Mouse (Mus musculus) cerebellum, postnatal 10 days (tissue): ENCODE measurements at regions not wholly inside any gene's neighbourhood (a gene's known extent, or its start where the extent isn't known, plus 50 kb on each side); places are given as distances from the start of the nearest gene placed in this dataset.

ENCODE experiments used
- DNase-seq, 2 experiments: peaks; one replicate each; pipeline ENCODE4 v3.0.0; 2021; ENCODE audit warnings: mixed read lengths in 2 of 2

DNA sequence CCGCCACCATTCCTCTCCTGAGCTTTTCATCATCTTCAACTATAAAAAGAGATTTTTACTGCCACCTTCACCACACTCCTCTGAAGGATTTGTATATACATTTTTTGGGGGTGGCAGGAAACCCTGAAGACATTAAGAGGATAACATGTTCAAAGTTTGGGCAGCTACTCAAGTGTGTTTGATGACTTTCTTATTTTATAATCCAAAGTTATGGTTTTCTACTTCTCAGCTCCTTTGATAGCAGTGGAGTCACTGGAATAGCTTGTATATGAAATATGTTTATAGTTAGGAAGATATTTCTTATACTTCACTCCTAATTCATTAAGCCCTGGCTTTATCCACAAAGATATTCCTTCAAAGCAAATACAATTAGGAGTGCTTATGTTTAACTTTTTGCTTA lies 229.5 kb upstream of the Lcorl start:
- DNase-seq: no peak

DNA sequence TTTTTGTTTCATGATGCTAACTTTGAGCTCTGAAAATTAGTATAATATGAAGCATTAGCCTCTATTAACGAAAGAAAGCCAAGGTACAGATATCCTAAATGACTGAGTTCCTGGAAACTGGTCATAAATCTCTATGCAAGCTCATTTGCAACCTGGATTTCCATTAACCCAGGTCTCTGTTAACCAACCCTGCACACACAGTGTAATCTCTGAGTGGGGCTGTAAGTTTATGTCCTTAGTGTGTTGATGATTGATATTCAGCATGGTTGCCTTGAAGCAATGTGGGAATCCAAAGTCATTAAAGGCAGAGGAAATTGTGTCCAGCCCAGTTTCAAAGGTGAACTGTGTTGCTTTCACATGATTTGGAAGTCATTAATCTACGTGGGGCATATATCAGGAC lies 225.9 kb upstream of the Lcorl start:
- DNase-seq: no peak

DNA sequence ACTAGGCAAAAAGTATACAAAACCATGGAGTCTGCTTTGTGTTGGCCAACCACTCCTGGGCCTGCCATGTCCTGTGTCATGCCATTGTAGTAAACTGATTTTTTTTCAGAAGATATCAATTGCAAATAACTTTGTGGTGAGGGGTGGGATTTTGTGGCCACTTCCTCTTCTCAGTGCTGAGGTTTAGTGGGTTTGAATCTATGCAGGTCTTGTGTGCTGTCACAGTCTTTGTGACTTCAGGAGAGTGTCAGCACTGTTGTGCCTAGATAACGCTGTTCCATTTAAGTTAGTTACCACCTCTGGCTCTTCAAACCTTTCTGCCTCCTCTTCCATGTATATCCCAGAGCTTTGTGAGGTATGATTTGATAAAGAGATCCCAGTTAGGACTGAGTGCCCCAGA lies 216.3 kb upstream of the Lcorl start:
- no peak for DNase-seq

DNA sequence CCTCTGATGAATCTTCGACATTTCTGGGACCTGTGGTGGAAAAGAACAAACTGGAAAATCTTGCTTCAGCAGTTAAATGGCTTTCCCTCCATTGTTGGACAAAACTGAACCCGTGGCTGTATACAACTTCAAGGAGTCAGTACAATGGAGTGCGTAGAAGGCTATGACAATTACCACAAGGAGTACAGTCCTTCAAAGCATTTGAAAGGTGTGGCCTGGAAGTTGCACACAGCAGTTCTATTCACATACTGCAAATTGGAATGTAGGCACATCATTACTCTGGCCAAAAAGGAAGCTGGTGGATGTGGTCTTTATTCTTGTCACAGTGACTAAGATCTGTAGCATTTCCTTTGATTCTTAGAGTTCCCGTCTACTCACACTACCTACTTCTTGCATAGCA lies 215.7 kb upstream of the Lcorl start:
- DNase-seq: no peak

DNA sequence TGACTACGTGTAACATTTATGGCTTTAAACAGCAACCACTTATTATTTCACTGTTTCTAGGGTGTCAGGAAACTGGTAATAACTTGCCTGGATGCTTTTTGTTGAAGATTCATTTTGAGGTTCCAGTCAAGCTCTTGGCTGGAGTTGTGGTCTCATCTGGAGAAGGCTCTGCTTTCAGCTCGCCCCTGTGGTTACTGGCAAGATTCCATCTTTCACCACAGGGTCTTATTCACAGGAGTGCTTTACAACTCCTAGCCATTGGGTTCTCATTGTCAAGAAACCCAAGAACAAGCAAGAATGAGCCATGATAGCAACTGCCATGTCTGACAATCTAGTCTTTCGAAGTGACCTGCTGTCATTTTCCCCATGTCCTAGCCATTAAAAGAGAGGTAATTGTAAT lies 202.5 kb upstream of the Lcorl start:
- DNase-seq: peak; percentile 16 to 18

DNA sequence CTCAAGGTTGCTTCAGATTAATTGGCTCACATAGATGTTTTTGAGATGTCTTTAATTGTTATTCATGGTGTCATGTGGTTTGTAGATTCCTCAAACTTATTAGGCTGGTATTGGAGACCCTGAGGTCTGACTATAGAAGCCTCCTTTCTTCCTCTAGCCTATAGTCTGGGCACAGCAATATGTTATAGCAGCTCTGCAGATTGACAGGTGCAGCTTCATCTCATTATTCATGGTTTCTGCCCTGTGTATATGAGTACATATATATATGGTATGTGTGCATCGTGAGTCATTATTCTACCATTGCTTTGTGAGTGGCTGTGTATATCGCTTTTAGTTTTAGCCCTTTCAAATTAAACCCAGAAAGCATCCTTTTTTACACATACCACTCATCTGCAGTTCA lies 197.4 kb upstream of the Lcorl start:
- no peak for DNase-seq

DNA sequence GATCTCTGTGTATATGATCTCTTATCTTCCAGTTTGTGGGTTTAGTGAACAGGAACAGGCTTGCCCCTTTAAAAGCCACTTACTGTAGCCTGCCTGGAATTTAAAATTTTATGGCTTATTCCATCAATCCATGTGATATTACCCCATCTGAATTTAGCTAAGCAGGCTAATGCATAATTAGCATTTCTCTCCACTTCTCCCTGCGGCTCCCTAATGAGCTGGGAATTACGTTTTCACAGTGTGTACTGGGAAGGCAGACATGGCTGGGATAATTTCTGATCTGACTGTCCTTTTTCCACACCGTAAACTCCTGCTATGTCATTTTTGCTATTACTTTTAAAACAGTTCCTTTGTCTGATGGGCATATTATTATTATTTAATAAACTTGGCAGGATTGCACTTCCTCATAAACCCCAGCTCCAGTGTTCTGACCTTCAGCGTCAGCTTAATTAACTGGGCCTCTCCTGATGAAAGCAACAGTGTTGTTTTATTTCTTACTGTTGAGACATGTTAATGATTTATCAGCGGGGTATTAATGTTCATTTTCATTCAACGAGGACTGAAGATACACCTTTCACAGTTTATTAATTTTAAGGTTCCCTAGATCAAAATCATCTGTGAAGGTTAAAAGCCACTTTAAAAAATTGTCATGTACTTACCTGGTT lies 185.4 kb upstream of the Lcorl start:
- no peak for DNase-seq

DNA sequence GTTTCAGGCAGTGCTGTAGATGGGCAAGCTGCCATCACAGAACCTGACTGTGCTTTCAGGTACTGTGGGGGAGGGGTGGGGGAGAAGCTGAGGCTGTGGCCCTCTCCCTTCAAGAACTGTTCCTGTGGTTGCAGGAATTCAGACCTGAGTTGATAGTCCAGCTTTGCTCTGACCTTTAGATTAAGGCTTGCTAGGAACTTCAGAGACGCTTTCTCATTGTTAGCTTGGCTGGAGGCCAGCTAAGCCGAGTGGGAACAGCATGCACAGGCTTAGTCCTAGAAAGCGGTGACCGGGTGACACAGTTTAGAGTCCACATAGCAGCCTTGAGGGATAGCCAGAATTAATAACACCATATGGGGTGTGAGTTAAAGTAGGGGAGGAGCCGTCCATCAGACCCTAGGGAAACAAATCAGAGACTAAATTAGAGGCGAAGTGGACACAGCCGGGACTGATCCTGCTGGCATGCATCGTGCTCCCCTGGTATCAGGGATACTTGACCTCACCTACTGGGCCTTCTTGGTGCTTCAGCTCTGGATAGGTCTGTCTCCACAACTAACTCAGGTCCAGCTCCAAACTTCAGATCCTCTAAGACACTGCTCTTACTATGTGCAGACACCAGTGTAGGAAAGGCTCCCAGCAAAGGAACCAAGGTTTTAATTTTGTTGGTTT lies 175.7 kb upstream of the Lcorl start:
- peak; percentile 77 to 78 for DNase-seq

DNA sequence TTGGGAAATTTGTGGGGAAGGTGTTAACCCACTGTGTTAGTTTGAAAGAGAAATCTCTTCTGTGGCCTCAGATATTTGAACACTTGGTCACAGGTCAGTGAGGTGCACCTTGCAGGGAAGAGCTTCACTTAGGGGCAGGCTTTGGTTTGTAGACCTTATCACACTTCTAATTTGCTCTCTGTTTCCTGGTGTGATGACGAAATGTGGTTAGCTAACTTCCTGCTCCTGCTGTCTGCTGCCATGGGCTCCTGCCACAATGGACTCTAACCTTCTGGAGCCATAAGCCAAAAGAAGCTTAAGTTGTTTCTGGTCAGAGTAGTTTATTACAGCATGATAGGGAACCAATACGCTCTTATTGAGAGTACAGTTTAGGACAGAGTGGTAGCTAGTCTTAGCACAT lies 174.8 kb upstream of the Lcorl start:
- DNase-seq: no peak

DNA sequence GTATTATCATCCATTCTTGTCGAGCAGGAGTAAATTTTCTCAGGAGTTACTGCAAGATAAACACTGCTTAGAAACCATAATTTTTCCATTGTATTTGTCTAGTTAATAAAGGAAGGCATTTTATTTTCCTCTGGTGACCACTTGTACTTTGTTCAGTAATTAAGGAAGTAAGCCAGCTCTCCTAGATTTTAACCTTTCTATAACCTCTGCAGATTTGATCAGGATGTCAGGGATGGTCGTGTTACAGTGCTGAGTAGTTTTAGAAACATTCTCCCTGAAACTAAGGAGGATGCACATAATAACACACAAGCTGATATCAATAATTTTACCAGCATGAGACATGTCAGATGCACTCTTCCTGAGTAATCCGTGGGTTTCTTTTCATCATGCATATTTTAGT lies 166.7 kb upstream of the Lcorl start:
- DNase-seq: no peak

DNA sequence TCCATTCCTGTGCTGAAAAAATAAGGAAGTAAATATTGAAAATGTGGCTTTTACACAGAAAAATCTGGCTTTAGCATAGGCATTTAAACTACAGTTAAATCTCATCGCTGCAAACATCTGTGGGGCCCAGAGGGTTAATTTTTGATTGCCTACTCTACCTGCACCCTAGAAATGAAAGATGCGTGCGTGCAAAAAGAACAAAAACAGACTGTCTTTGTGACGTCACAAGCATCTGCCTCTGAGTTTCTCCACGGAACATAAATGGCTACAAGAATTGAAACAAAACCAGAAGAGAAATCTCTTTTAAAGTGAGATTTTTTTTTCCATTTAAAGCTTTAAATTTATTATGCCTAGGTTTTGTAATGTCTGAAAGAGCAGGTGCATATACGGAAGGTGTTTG lies 166.0 kb upstream of the Lcorl start:
- DNase-seq: no peak

DNA sequence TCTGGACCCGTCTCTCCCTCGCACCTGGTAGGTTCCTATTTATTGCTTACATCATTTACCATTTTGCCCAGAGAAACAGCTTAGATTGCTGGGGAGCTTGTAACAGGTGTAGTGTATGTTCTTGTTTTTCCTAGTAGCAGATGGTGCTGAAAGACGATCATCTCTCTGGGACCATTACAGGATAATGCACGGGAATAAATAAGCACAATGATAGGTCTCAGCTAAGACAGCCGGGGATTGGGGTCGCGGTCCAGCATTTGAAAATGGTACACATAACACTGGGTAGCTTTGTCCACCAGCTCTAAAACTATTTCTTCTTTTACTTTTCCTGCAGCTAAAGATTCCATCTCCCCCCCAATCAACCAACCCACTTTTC lies 164.6 kb upstream of the Lcorl start:
- DNase-seq: no peak

DNA sequence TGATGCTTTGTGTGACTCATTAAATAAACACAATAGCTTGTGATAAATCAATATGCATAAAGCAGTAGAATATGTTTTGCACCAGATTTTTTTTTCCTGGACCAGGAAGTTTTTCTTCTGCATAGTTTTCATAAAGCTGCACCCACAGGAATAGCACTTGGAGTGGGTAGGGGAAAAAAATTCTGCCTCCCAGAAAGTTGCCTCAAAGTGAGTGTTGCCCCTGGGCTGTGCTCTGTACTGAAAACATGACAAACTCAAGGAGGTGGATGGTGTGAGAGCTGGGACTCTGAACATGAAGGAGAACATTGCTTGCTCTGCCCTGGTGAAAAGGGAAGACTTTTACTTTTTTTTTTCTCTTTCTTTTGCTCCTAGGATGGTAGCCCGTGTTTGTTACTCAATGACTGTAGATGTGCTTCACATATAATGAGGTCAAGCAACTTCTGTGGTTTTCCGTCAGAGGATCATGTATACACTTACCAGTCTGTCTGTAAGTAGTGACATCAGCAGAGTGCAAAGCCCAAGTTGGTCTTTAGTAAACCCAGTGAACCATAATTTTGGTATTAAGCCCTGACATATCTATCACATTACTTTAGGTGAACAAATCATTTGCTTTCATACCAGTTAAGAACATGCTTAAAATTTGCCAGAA lies 164.1 kb upstream of the Lcorl start:
- DNase-seq: no peak

DNA sequence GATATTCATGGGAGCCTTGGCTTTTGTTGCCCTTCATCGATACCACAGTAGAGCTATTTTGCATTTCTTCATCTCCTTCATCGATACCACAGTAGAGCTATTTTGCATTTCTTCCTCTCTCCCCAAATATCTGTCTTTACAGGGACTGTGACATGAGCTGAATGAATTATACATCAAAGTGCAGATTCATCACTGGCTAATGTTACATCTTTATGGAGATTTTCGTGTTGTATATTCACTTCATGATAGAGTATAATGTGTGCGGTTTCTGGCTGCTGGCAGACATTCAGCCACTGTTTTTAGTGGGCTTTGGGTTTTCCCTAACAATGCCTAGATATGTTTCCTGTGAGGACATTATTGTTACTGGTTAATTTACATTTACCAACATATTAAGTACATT lies 162.8 kb upstream of the Lcorl start:
- no peak for DNase-seq

DNA sequence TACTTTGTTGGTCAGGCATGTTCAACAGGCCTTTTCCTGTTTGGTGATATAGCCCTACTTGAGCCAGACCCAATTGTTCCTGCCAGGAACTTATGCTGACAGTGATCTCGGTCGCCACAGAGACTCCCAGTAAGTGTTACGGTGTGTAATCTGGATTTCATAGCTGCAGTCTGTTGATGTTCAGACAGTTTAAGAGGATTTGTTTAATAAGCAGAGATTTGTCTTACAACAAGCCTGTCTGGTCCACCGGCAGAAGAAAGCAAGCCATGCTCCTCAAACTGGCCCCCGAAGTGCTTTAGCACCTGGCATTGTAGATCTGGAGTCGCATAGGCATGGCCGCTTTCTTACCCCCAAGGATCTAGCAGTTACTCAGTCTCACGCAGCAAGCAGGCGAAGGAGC lies 150.0 kb upstream of the Lcorl start:
- no peak for DNase-seq

DNA sequence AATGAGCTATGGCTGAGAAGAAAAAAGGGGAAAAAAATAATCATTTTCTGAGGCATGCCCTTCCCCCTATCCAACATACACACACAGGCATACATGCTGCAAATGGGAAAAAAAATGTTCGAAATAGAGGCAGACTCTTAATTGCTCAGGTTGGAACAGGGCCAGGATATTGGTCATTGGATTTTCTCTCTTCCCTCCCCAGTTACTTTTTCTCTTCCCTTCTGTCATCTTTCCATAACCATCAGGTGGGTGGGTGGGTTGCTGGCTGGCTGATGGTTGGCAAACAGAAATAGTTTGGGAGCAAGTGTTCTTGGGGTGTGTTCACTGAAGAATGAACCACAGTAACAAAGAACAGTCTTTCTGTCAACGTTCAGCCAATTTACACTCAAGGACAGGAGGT lies 149.3 kb upstream of the Lcorl start:
- peak in 1 of 2 experiments; percentile 7 for DNase-seq

DNA sequence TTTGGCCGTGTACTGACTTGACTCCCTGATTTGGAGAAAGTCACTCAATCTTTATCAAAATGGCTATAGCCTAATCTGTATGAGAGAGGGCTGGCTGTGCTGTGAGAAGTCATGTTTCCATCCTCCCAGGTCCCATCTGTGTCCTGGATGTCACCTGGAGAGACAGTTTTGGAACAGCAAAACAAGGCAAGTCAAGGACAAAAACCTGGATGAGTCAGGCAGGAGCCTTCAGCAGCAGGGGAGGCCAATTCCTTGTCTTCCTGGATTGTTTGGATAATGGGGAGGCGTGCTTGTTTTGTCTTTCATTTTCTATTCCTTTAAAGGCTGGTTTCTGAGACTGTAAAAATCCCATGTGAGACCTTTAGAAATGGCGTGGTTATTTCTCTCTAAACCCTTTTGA lies 148.8 kb upstream of the Lcorl start:
- DNase-seq: no peak

DNA sequence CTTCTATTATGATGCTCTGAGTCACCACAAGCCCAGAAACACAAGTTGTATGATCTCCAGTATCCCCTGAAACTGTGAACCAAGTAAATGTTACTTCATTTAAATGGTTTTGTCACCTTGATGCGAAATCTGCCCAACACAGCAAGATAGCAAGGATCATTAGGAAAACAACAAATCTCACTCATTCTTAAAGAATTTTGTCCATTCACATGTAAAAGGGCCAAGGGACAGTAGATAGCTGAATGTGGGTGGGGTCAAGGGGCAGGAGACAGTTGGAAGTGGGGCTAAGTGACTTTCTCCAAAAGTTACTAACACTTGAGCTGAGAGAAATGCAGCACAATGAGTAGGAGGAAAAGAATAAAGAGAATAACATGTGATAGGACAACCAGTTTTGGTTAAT lies 148.2 kb upstream of the Lcorl start:
- no peak for DNase-seq

DNA sequence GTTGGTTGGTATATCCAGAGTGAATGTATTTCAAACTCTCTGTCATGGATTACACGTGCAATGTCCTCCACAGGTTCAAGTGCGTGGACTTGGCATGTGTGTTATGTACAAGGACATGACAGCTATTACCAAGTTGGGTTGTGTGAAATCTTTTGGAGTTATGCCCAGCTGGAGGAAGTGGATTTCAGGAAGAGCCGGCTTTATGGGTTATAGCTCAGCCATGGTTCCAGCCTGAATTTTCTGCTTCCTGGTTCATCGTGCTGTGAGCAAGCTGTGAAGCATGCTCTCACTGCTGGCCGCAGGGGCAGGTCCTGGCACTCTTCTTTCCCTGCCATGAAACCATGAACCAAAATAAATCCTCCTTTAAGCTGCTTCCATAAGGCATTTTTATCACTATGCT lies 144.6 kb upstream of the Lcorl start:
- peak; percentile 44 to 62 for DNase-seq

DNA sequence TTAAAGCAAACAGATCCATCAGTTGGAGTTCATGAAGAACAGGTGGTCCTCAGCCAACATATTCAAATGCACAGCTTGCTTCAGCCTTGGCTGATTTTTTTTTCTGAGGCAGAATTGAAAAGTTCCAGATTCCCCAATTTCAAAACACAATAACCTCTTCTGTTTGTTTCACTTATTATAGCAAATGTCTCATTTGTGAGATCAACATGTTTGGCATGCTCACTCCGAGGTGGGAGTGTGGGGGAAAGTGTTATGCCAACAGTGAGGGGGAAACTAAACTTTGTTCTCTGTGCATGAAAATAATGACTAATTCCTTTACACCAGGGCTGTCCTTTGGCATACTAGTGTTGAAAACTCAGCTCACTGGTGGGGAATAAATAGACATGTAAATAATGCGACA lies 100.4 kb upstream of the Lcorl start:
- no peak for DNase-seq

DNA sequence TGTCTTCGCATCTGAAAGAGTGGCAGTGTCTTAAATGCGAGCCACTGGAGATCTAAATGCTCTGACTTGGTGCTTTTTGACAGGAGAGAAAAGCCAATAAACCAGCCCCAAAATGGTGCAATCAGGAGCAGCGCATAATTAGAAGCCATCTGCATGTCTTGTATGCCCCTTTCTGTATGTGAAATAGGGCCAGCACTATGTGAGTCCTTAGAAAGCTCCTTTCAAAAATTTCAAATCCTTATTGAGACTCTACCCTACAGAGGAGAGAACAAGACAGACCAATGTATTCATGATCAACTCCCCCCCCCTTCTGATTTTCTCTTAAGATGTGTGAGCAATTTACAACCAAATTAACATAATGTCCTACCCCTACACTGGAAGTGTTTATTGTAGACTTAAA lies 86.6 kb upstream of the Lcorl start:
- no peak for DNase-seq

DNA sequence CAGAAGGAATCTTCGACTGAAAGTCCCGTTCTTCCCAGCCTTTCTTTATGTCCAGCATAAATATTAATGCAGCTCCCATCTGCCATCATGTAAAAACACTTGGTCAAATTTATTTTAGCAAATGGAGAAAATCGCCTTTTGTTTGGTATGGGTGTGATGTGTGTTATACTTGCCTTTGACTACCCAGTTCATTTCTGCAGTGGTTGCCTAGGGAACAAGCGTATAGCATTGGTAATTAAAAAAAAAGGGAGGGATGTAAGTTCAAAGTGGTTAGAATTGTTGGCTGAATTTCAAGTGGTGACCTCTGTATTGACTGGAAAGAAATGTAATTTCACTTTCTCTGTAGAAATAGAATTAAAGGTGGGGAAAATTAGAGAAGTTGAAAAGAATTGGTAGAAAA lies 75.6 kb upstream of the Lcorl start:
- DNase-seq: no peak

DNA sequence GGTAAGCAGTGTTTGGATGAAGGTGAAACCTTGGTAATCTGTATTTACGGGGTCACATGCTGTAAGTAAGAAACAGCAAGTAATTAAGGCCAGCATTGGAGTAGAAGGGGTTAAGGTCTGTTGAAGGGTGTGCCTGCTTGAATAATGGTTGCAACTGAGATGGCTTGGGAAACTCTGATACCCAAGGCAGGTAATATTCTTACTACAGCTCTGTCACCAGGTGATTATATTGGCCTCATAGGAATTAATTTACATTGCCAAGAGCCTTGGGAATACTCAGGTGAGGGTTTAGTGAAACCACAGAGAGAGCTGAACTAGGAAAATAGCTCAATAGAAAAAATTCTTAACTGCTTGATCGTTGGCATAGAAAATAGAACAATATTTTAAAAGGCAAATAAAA lies 73.8 kb upstream of the Lcorl start:
- DNase-seq: no peak

DNA sequence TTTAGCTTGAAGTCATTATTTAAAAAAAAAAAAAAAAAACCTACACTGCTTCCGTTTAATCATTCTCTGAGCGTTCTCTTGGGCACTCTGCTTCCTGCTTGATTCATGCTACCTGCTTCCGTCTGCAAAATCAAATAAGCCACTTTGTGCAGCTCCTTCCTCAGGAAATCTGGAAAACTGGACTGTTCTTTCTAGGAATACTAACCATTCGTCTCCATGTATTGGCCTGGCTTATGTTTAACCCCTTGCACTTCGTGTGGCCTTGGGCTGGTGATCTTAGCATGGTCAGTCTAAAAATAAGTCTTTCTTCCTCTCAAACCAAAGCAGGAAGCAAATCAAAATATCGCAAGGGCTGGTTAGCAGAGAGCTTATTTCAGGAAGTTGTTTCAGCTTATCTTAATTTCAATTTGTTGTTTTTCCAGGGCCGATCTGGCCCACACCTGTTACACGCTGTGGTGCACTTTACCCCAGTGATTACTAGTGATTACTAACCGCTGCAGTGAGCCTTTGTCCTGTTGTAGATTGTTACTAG lies 68.5 kb upstream of the Lcorl start:
- no peak for DNase-seq
